Mouse (Mus musculus): Measurements from ENCODE around the gene Kcne1.

Kcne1 gene
- long read RNA-seq, experiment 1, result 0 reads
- long read RNA-seq, experiment 2, result 0 reads

DNA sequence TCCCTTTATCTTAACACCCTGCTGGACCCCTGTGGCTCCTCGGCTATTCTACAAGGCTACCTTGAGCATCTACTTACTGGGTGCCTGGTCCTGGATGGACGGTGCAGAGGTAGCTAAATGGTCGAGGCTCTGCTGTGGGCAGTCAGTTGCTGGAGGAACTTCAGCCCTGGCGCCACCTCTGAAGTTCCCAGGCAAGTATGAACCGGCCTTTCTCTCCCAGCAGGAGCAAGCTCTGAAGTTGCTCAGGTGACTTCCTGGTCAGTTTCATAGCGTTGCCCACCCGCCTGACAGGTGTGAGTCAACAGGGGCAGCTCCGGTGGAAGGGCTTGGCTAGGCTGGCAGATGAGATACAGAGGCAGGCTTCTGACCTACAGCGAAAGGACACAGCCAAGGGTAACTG is at the start of gene Kcne1:
Gene Kcne1 (minus strand): TSS at position 240 of the 400 bp plus-strand sequence.
- intact Hi-C loops (cut with DNase I), result no loop called here

- intact Hi-C loops (cut with DNase I), result no loop called here
Measured at GRCm38 (mm10) chr16:92407883-92408282, 48.6 kb upstream of the Kcne1 start.

DNA sequence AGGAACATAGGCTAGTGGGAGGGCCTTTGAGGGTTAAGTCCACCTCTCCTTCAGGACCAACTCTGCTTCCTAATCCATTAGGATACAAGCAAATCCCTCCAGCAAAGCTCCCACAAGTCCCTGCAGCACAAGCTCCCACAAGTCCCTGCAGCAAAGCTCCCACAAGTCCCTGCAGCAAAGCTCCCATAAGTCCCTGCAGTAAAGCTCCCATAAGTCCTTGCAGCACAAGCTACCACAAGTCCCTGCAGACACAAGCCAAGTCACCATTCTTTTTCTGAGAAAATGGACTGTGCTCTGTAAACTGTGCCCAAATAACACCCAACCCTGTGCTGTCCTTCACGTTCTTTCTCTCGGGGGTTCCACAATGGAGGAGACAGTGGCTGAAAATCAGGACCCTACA is 44.9 kb upstream of the Kcne1 start:
- intact Hi-C loops (cut with DNase I), result no loop called here

GRCm38 (mm10) chr16:92403069-92403468 is 43.8 kb upstream of the Kcne1 start:
- intact Hi-C loops (cut with DNase I), result no loop called here

DNA sequence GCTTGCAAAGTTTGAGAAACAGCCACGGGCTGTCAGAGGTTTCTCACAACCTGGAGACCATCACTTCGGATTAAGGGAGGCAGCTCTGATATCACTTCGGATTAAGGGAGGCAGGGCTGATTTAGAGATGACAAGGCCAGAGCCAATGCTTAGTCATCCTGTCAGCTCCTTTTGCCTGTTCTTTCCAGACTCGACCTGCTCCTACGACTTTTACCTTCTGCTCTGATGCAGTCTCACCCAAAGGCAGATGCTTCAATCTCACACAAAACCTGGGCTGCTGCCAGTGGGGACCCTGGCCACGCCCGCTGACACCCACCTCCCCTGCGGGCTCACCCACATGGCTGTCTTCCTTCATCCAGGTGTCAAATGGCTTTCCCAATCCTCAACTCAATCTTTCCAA is 42.9 kb upstream of the Kcne1 start:
- intact Hi-C loops (cut with DNase I), result no loop called here

- intact Hi-C loops (cut with DNase I), result no loop called here
Measured at GRCm38 (mm10) chr16:92401206-92401605, 41.9 kb upstream of the Kcne1 start.

DNA sequence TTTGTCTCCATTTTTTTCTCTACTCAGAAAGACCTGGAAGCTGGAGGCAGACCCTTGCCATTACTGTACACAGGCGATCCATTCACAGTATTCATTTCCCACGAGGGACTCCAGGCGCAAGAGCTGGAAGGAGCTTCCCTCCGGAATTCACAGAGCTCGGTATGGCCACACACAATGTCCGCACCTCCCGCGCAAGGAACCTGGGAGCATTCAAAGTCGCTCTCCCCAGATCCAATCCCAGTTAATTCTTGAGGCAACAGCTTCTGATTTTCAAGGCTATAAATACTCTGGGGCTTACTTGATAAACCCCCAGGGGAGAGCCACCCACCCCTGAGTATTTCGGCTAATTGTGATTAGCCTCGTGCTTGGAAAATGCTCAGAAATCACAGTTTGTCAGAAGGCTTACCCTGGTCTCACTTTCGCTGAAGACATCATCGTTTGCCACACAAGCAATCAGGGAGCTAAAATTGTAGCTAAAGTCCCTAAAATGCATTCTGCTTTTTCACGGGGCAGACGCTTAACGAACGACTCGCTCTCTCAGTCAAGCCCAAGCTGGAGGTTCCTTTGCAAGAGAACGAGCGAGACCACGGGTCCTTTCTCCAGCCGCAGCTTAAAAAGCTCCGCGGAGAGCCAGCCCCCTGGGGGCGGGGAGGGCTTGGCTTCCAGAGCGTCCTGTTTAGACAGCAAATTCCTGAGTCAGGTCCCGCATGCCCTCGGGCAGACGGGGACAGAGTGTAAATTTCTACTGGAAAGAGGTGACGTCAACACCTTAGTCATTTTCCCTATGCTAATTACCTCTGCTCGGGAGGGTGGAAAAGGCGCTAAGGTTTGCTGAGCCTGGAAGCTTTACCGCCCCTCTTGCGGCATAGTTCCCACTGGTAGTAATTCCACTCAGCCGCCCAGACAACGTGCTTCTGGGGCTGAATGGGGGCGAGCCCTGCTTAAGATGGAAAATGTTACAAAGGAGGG is 40.5 kb upstream of the Kcne1 start:
- intact Hi-C loops (cut with DNase I), result no loop called here

DNA sequence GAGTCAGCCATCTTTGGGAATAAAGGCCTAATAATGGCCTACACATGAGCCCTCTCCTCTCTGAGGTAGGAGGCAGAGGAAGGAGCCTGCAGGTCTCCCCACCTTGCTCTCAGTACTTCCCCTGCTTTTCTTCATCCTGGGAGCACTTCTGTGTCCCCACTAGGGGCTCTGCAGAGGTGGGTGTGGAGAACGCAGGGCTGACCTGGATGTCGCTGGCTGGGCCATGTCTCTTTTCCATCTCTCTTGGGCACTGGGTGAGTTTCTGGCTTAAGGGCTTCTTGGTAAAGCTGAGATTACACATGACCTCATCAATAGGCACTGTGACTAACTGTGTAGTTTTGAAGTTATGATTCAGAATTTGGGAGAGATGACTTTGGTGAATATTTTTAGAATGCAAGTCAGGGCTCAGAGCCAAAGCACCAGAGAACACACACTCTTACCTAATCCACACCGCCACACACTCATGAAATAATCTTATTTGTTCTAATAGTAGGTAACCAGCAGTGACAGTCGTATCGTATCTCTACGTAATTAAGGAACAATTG is 39.4 kb upstream of the Kcne1 start:
- intact Hi-C loops (cut with DNase I), result no loop called here

- intact Hi-C loops (cut with DNase I), result no loop called here
Measured at GRCm38 (mm10) chr16:92397745-92398573, 38.7 kb upstream of the Kcne1 start.

DNA sequence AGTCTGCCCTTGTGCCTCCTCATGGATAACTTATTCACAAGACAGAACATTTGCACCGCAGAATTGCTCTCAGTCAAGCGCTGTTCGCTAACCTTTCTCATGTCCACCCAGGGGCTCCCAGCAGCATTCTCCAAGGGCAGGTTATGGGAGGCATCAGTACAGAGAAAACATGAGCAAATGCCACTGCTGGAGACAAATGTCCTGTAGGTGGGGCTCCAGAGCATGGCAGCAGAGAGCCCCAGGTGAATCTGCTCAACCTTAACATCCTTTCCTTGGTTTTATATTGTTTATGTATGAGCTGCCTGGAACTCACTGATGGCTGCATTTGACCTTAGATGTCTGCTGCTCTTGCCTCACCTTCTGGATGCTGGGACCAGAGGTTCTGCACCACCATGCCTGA is 34.5 kb upstream of the Kcne1 start:
- intact Hi-C loops (cut with DNase I), result no loop called here

- intact Hi-C loops (cut with DNase I), result no loop called here
Measured at GRCm38 (mm10) chr16:92387692-92388091, 28.4 kb upstream of the Kcne1 start.

DNA sequence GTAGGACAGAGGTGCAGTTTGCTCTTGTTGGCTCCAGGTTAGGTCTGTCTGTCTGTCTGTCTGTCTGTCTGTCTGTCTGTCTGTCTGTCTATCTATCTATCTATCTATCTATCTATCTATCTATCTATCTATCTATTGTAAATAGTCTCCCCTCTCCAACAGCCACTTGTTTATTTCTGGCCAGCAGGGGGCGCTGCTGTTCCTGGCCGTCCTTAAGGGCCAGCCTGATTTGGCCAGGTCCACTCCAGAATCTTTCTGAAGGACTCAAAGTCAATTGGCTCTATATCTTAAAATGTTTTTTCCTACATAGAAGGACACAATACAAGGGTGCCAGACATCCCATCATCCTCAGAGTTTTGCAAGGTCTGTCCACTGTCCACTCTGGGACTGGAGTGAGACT is 25.8 kb upstream of the Kcne1 start:
- intact Hi-C loops (cut with DNase I), result loop anchor here (2.0 kb wide), 1 partner anchor 72 kb away; no protein-coding TSS in a partner anchor

GRCm38 (mm10) chr16:92383412-92383811 is 24.1 kb upstream of the Kcne1 start:
- intact Hi-C loops (cut with DNase I), result loop anchor here (5.0 kb wide), 1 partner anchor 41 kb away; no protein-coding TSS in a partner anchor

DNA sequence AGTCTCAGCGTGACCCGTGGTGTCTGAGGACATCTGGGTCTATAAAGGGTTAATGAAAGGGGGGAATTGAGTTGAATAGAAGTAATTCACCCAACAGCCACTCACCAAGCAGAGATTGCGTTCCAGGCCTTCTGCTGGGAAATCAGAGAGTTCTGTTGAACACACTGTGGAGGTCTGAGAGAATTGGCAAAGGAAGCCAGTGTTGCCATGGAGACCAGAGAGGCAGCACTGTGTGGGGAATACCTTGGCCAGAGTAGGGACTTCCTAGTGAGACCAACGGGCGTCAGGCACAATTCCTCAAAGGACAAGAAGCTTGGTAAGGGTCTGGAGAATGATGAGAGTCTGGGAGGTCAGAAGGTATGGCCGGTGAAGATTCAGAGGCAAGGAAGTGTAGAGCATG is 23.2 kb upstream of the Kcne1 start:
- intact Hi-C loops (cut with DNase I), result loop anchor here (5.0 kb wide), 1 partner anchor 40 kb away; no protein-coding TSS in a partner anchor

DNA sequence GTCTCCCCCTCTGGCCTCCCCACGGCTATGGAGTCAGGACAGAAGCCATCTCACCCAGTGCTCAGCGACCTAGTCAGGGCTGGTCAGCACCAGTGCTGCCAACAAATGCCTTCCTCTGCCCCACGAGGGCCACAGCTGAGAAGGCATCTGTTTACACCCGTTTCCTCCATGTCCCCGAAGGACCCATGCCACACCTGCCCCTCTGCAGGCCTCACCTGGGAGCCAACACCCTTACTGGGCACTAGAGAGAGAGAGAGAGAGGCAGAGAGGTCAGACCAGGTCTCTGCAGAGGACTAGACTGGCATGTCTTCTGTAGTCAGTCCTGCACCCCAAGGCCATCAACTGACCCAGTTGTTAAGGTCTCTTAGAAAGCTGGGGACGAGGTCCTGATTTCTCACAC is 21.8 kb upstream of the Kcne1 start:
- intact Hi-C loops (cut with DNase I), result loop anchor here (5.0 kb wide), 1 partner anchor 39 kb away; no protein-coding TSS in a partner anchor

- intact Hi-C loops (cut with DNase I), result no loop called here
Measured at GRCm38 (mm10) chr16:92376976-92377375, 17.7 kb upstream of the Kcne1 start.

- intact Hi-C loops (cut with DNase I), result no loop called here
Measured at GRCm38 (mm10) chr16:92371623-92372022, 12.4 kb upstream of the Kcne1 start.

- intact Hi-C loops (cut with DNase I), result no loop called here
Measured at GRCm38 (mm10) chr16:92369260-92369659, 10.0 kb upstream of the Kcne1 start.

DNA sequence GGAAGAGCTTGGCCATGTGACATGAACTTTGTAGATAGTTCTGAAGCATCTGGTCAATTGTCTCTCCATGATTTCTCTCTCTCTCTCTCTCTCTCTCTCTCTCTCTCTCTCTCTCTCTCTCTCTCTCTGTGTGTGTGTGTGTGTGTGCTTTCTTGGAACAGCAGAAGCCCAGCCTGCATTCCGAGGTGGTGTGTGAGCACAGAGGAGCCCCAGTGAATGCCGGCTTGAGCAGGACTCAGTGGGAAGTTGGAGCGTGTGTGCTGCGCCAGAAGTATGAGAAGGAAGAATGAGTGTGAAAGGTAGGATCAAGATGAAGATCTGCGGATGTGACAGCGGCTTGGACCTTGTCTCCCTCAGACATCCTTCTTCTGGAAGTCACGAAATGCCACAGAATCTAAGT is 6.2 kb upstream of the Kcne1 start:
- intact Hi-C loops (cut with DNase I), result no loop called here

DNA sequence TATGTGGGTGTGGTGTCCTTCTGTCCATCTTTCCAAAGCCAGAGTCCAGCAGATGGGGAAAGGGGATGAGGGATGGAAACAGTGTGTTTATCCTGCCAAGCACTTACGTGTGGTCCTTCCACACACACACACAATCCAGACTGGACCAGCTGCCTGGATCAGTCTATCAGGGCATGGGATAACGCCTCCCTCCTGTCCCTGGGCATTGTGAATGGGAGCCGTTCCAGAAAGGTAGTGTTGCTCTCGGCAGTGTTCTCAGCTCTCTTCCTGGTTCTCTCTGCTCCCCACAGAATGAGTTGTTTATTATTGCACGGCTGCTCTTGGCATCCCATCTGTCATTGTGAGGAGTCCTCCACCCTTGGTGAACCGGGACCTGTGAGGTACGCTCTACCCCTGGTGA is 1.4 kb upstream of the Kcne1 start:
- intact Hi-C loops (cut with DNase I), result no loop called here

DNA sequence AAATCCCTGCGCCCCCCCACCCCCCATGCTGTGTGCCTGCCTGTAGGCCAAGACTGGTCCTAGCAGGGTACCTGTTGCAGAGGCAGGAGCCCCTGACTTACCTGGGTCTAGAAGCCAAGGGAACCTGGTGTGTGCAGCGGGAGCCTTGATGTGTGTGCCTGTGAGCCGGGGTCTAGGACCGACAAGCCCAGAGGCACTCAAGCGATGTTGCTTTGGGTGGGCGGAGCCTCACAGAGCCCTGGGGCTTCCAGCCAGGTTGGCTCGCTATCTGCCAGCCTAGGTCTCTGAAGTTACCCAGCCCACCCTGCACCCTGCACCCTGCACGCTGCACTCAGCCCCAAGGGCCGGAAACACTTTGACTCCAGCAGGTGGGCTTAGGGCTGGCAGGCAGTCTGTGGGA is 534 bp downstream of the Kcne1 start:
- intact Hi-C loops (cut with DNase I), result no loop called here

- intact Hi-C loops (cut with DNase I), result no loop called here
Measured at GRCm38 (mm10) chr16:92357566-92357965, 1.7 kb downstream of the Kcne1 start.

Measured in adrenal gland (tissue).